Mouse (Mus musculus) forebrain, embryonic 13.5 days (tissue): ENCODE data around the gene 1500015O10Rik. TPM values are rescaled to one million over a fixed set of nuclear protein-coding genes. Genes with fewer than 3 reads are reported as not detected.

ENCODE experiments used
- ATAC-seq: fragments of 200-750 bp; cut with Nextera tagmentation; 2 replicates; pipeline ENCODE4 v1.8.0; 2017
- H3K27ac ChIP-seq: fragments of 300-500 bp; sonication (generic); 2 replicates; pipeline ENCODE4 v1.5.1; 2015; ENCODE audit warnings: inconsistent platforms, mild to moderate bottlenecking, moderate library complexity
- H3K27me3 ChIP-seq: fragments of 300-500 bp; sonication (generic); 2 replicates; pipeline ENCODE4 v1.6.1; 2015; ENCODE audit warnings: mild to moderate bottlenecking, inconsistent platforms
- H3K36me3 ChIP-seq: fragments of 300-500 bp; sonication (generic); 2 replicates; pipeline ENCODE4 v1.6.1; 2015; ENCODE audit warnings: mild to moderate bottlenecking, inconsistent platforms; ENCODE audit not compliant: poor library complexity, severe bottlenecking
- H3K4me1 ChIP-seq: fragments of 300-500 bp; sonication (generic); 2 replicates; pipeline ENCODE4 v1.6.1; 2015; ENCODE audit warnings: inconsistent platforms
- H3K4me2 ChIP-seq: fragments of 300-500 bp; sonication (generic); 2 replicates; pipeline ENCODE4 v1.6.1; 2015; ENCODE audit warnings: inconsistent platforms, mild to moderate bottlenecking, moderate library complexity
- H3K4me3 ChIP-seq: fragments of 300-500 bp; sonication (generic); 2 replicates; pipeline ENCODE4 v1.5.1; 2015; ENCODE audit warnings: mild to moderate bottlenecking, inconsistent platforms
- H3K9ac ChIP-seq: fragments of 300-500 bp; sonication (generic); 2 replicates; pipeline ENCODE4 v1.6.1; 2015; ENCODE audit warnings: mild to moderate bottlenecking, inconsistent platforms
- H3K9me3 ChIP-seq: fragments of 300-500 bp; sonication (generic); replicated peaks from 2 replicates; pipeline ENCODE4 v1.6.1; 2016; ENCODE audit warnings: inconsistent platforms
- WGBS: fragments of 180-500 bp; shearing (Covaris S2); methylation state at CpG from one replicate; pipeline ENCODE4 v1.1.7; 2015; 5-methylcytosine and 5-hydroxymethylcytosine counted together
- polyA plus RNA-seq: library from polyadenylated mRNA; unstranded; fragments of >200 nt; fragmentation: Nextera tagmentation; extraction: Ambion mirVana; gene quantifications from 2 replicates; pipeline ENCODE4 v1.2.1, GENCODE M21; 2015

Gene 1500015O10Rik
- polyA plus RNA-seq, 1 experiment from 2014 or later, result 9.1 TPM

DNA sequence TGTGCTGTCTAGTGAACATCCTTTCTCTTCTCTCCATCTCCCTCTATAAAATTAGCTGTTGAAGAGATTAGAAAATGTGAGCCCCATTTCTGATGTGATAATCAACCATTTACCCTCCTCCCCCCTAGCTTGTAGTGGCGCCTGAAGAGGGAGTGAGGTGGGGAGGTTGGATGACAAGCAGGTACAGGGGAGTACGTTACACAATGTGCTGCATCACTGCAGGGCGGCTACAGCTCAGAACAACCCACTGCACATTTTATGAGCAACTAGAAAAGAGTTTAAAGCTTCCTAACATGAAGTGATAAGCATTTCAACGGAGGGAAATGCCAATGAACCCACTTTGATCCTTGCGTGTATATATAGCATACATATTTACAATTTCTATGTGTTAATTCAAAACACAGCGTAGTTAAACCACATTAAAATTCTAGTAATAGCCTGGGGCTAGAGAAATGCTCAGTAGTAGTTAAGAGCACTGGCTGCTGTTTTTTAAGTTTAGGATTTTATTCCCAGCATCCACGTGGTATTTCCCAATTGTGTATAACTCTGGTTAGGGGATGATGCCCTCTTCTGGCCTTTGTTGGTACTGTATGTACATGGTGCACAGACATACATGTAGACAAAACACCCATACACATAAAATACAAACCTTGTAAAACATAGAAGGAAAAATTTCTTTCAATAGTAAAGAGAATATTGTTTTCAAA is 7.6 kb downstream of the 1500015O10Rik start:
- peak; percentile 70 for ATAC-seq
- WGBS, result 77% methylated on average over 7 of the region's 7 CpGs

GRCm38 (mm10) chr1:43738519-43738894 is 8.1 kb downstream of the 1500015O10Rik start:
- H3K27me3 ChIP-seq, result no peaks in the 10 kb centered on the region
- H3K9me3 ChIP-seq, result no peaks in the 10 kb centered on the region
- peak; percentile 56 for ATAC-seq
- no peak overlapping the region for H3K4me3 ChIP-seq
- WGBS, result 86% methylated on average over 10 of the region's 10 CpGs
- no peak overlapping the region for H3K9ac ChIP-seq
- H3K27ac ChIP-seq, result no peak overlapping the region
- no peak overlapping the region for H3K4me2 ChIP-seq
- H3K4me1 ChIP-seq, result no peaks in the 10 kb centered on the region
- no peaks in the 10 kb centered on the region for H3K36me3 ChIP-seq

More for the DNA sequence above, 7.6 kb downstream of the 1500015O10Rik start:
- no peak overlapping the region for H3K4me2 ChIP-seq
- H3K36me3 ChIP-seq, result no peaks in the 10 kb centered on the region
- H3K27ac ChIP-seq, result no peak overlapping the region
- H3K4me1 ChIP-seq, result no peaks in the 10 kb centered on the region
- no peaks in the 10 kb centered on the region for H3K27me3 ChIP-seq
- no peaks in the 10 kb centered on the region for H3K9me3 ChIP-seq
- no peak overlapping the region for H3K4me3 ChIP-seq
- H3K9ac ChIP-seq, result no peak overlapping the region

GRCm38 (mm10) chr1:43754448-43755312 is 24.3 kb downstream of the 1500015O10Rik start:
- no peaks in the 10 kb centered on the region for H3K27me3 ChIP-seq
- H3K4me1 ChIP-seq, result no peaks in the 10 kb centered on the region
- H3K9me3 ChIP-seq, result no peaks in the 10 kb centered on the region
- no peak overlapping the region for H3K9ac ChIP-seq
- H3K36me3 ChIP-seq, result peaks cover 71% of the 10 kb centered on the region
- ATAC-seq, result peak; percentile 41; the same call in 1 of the 2 replicates
- H3K4me3 ChIP-seq, result no peak overlapping the region
- WGBS, result 78% methylated on average over 8 of the region's 8 CpGs
- H3K27ac ChIP-seq, result no peak overlapping the region
- no peak overlapping the region for H3K4me2 ChIP-seq

DNA sequence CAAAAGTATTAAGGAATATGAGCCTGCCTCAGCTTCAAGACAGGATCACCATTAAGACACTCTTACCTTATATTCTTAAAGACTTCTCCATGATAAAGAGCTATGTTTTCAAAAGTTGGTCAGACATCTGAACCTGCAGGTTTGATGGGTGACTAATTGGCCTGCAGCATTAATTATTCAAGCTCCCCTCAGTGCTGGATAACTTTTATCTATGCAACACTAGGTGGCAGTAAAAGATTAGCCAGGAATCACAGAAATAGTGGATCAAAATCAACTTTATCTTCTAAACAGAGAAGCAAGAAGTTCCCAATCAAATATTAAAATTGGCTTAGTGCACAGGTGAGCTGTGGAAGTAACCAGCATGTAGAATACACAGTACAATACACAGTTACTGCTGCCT is 29.7 kb downstream of the 1500015O10Rik start:
- Histone ChIP-seq H3K4me2 (no peak overlapping the region), H3K27me3 (no peaks in the 10 kb centered on the region), H3K27ac (no peak overlapping the region), H3K4me3 (no peak overlapping the region), H3K4me1 (no peaks in the 10 kb centered on the region), H3K36me3 (peaks cover 66% of the 10 kb centered on the region), H3K9me3 (no peaks in the 10 kb centered on the region), H3K9ac (no peak overlapping the region)
- ATAC-seq, result no peak

DNA sequence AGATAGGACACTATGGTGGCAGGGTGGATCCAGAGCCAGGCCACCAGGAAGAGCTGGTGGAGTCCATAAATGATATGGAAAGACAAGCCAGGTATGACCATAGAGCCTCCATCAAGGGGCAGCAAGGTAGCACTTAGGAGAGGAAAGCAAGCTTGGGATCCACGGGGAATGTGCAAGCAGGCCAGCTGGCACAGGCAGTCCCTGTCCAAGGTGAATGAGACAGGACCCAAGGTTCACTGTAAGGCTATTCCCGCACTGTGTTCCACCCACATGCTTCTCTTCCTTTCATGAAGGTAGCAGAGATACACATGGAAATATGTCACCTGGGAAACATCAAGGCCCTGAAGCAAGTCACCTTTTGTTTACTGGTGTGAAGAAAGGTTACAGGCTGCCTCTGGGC is 34.1 kb downstream of the 1500015O10Rik start:
- no peak overlapping the region for H3K27ac ChIP-seq
- no peak overlapping the region for H3K4me2 ChIP-seq
- peaks cover 55% of the 10 kb centered on the region for H3K36me3 ChIP-seq
- ATAC-seq, result no peak
- no peak overlapping the region for H3K9ac ChIP-seq
- no peaks in the 10 kb centered on the region for H3K4me1 ChIP-seq
- no peaks in the 10 kb centered on the region for H3K9me3 ChIP-seq
- WGBS, result 95% methylated on average over 2 of the region's 2 CpGs
- H3K4me3 ChIP-seq, result no peak overlapping the region
- no peaks in the 10 kb centered on the region for H3K27me3 ChIP-seq

DNA sequence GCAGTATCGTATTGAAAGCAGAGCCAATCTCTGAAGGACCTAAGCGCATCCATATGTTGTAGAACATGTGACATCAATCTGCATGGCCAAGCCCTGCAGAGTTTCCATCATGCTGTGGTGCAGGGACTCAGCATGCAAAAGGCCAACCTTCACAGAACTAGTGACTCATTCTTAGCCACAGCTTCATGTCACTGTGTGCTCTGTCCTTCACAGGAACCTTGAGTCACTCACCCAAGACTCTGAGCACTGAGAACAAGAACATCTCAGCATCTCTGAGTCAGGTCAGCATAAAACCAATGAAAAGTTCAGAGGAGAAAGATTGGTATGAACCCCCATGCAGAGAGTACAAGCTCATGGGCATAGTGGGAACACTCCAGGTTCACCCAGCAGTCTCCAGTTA is 35.9 kb downstream of the 1500015O10Rik start:
- no peak overlapping the region for H3K27ac ChIP-seq
- WGBS, result 95% methylated on average over 2 of the region's 2 CpGs
- no peaks in the 10 kb centered on the region for H3K4me1 ChIP-seq
- no peak overlapping the region for H3K4me3 ChIP-seq
- H3K9me3 ChIP-seq, result no peaks in the 10 kb centered on the region
- H3K9ac ChIP-seq, result no peak overlapping the region
- H3K4me2 ChIP-seq, result no peak overlapping the region
- no peak for ATAC-seq
- H3K36me3 ChIP-seq, result peaks cover 69% of the 10 kb centered on the region
- no peaks in the 10 kb centered on the region for H3K27me3 ChIP-seq

GRCm38 (mm10) chr1:43768385-43768990 is 38.1 kb downstream of the 1500015O10Rik start:
- no peaks in the 10 kb centered on the region for H3K9me3 ChIP-seq
- H3K4me3 ChIP-seq, result no peak overlapping the region
- no peak overlapping the region for H3K27ac ChIP-seq
- no peaks in the 10 kb centered on the region for H3K27me3 ChIP-seq
- no peaks in the 10 kb centered on the region for H3K4me1 ChIP-seq
- peaks cover 73% of the 10 kb centered on the region for H3K36me3 ChIP-seq
- ATAC-seq, result no peak
- H3K9ac ChIP-seq, result no peak overlapping the region
- 84% methylated on average over 4 of the region's 4 CpGs for WGBS
- no peak overlapping the region for H3K4me2 ChIP-seq

- no peak overlapping the region for H3K4me3 ChIP-seq
- H3K9me3 ChIP-seq, result no peaks in the 10 kb centered on the region
- H3K9ac ChIP-seq, result no peak overlapping the region
- H3K27me3 ChIP-seq, result no peaks in the 10 kb centered on the region
- no peak overlapping the region for H3K27ac ChIP-seq
- H3K4me2 ChIP-seq, result no peak overlapping the region
- no peak for ATAC-seq
- no peaks in the 10 kb centered on the region for H3K4me1 ChIP-seq
- WGBS, result 79% methylated on average over 1 of the region's 1 CpGs
- peaks cover 74% of the 10 kb centered on the region for H3K36me3 ChIP-seq
Measured at GRCm38 (mm10) chr1:43769348-43769747, 38.9 kb downstream of the 1500015O10Rik start.

- no peak overlapping the region for H3K4me3 ChIP-seq
- H3K4me1 ChIP-seq, result no peaks in the 10 kb centered on the region
- H3K36me3 ChIP-seq, result peaks cover 71% of the 10 kb centered on the region
- H3K9me3 ChIP-seq, result no peaks in the 10 kb centered on the region
- no peaks in the 10 kb centered on the region for H3K27me3 ChIP-seq
- no peak overlapping the region for H3K4me2 ChIP-seq
- no peak overlapping the region for H3K27ac ChIP-seq
- ATAC-seq, result no peak
- no peak overlapping the region for H3K9ac ChIP-seq
- 84% methylated on average over 3 of the region's 3 CpGs for WGBS
Measured at GRCm38 (mm10) chr1:43770032-43770431, 39.6 kb downstream of the 1500015O10Rik start.

- no peak overlapping the region for H3K9ac ChIP-seq
- no peaks in the 10 kb centered on the region for H3K27me3 ChIP-seq
- H3K4me3 ChIP-seq, result no peak overlapping the region
- peaks cover 61% of the 10 kb centered on the region for H3K36me3 ChIP-seq
- H3K9me3 ChIP-seq, result no peaks in the 10 kb centered on the region
- WGBS, result 95% methylated on average over 3 of the region's 3 CpGs
- H3K4me1 ChIP-seq, result no peaks in the 10 kb centered on the region
- H3K4me2 ChIP-seq, result no peak overlapping the region
- ATAC-seq, result peak; percentile 33; the same call in 1 of the 2 replicates
- H3K27ac ChIP-seq, result no peak overlapping the region
Measured at GRCm38 (mm10) chr1:43772694-43773093, 42.3 kb downstream of the 1500015O10Rik start.

DNA sequence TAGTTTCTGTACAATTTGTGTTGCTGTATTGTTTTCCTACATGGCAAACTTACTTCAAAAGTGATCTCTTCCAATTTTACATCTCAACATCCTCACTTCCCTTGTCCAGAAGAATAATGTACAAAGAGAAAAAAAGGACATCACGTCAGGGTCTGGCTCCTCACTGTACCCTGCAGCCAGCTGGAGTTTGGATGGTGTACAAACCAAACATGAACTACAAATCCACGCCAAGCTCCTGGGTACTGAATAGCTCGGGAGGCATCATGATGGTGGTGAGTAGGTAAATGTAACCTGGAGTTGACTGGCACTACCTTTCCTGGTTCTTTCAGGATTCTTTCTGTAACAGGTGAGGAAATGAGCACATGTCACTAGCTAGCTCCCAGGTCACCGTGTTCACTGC is 43.7 kb downstream of the 1500015O10Rik start:
- Histone ChIP-seq H3K36me3 (peaks cover 63% of the 10 kb centered on the region), H3K9me3 (no peaks in the 10 kb centered on the region), H3K4me1 (no peaks in the 10 kb centered on the region), H3K4me3 (no peak overlapping the region), H3K27me3 (no peaks in the 10 kb centered on the region), H3K27ac (no peak overlapping the region), H3K9ac (no peak overlapping the region), H3K4me2 (no peak overlapping the region)
- ATAC-seq, result no peak
- 91% methylated on average over 4 of the region's 4 CpGs for WGBS

GRCm38 (mm10) chr1:43776106-43776505 is 45.7 kb downstream of the 1500015O10Rik start:
- Histone ChIP-seq H3K9me3 (no peaks in the 10 kb centered on the region), H3K9ac (no peak overlapping the region), H3K27me3 (no peaks in the 10 kb centered on the region), H3K4me3 (no peak overlapping the region), H3K4me2 (no peak overlapping the region), H3K4me1 (no peaks in the 10 kb centered on the region), H3K27ac (no peak overlapping the region), H3K36me3 (peaks cover 49% of the 10 kb centered on the region)
- WGBS, result 94% methylated on average over 3 of the region's 3 CpGs
- no peak for ATAC-seq
